Mouse (Mus musculus) layer of hippocampus, adult 18-20 months (tissue): Measurements from ENCODE around the gene Fam222b. TPM values are rescaled to one million over a fixed set of nuclear protein-coding genes. Genes with fewer than 3 reads are reported as not detected.
"Not testable (repeated sequence)": the region's sequence is repeated elsewhere in the genome, so short reads cannot be mapped to it uniquely, and the experiment has no call there.

Experiments
- DNase-seq, 2 experiments: peaks; one replicate each; pipeline ENCODE4 v3.0.0; 2022; ENCODE audit warnings: low spot score in 2 of 2
- total RNA-seq, 2 experiments: library from RNA; stranded (reverse); gene quantifications; 2 replicates each; pipeline ENCODE4 v1.2.3; 2021

The Fam222b gene
- total RNA-seq, 2 experiments from 2014 or later = 29.7 to 30.5 TPM

DNA sequence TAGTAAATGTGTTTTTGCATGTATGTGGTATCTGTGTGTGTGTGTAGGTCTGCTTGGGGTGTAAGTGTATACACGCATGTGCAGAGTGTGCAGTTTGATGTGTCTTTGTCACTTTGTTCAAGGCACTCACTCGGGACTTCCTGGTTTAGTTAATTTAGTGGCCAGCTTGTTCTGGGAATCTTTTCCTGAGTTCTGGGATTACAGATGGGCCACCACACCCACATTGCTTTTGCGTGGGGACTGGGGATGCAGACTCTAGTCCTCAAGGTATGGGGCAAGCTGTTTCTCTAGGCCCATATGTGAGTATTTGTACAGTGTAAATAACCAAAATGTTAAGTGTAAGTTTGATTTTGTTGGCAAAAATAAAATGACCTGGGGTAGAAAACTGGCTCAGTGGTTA is 39.9 kb downstream of the Fam222b start:
- DNase-seq = peak; percentile 42 to 70

DNA sequence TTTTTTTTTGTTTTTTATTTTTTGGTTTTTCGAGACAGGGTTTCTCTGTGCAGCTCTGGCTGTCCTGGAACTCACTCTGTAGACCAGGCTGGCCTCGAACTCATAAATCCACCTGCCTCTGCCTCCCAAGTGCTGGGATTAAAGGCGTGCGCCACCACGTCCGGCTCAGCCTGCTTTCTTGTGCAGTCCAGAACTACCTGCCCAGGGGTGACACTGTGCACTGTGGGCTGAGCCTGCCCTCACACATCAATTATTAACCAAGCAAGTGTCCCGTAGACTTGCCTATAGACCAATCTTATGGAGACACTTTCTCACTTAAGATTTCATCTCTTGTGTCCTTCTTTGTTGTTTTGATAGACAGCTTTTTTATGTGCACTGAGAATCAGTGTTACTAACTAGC is 40.9 kb downstream of the Fam222b start:
- DNase-seq = not testable (repeated sequence)

GRCm38 (mm10) chr11:78136132-78136531 is 41.7 kb downstream of the Fam222b start:
- DNase-seq = no peak

DNA sequence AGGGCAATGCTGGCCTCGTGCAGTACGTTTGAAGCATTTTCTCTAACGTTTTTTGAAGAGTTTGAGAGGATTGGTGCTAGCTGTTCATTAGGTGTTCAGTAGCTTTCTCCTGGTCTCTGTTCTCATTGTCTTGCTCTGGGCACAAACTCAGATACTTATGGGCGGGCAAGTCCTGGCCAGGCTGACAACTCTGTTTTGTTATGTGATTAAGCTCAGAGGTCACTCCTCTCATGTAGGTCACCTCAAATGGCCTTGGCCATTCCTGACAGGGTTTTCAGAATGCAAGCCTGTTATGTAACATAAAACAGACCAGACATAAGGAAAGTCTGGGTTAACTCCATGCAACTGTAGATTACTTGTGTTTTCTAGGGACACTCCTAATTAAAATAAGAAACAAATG is 43.1 kb downstream of the Fam222b start:
- no peak for DNase-seq

DNA sequence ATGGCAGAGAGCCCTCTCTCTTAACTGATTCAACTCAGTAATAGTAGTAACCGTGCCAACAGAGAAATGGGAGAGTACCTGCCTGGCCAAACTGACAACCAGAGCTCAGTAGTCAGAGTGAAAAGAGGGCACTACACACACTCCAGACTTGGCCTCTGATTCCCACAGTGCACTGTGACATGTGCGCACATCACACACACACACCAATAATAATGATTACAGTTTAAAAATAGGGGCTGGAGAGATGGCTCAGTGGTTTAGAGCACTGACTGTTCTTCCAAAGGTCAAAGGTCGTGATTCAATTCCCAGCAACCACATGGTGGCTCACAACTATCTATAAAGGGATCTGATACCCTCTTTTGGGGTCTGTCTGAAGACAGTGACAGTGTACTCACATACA is 43.6 kb downstream of the Fam222b start:
- no peak for DNase-seq

DNA sequence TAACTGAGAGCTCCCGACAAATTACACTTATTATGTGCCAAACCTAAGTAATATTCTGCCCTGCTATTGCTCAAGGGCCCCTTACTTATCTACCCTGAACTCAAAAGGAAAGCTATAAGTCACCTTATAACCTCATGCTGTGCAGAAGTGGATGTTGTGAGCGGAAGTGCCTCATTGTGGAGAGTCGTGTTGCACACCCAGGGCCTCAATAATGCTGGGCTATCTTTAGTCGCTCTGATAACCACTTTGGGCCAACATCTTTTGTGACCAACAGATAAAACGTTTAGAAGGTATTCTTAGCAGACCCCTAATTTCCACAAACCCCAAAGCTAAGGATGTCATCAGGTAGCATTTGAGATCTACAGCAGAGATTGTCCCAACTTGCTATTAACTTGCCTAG is 46.2 kb downstream of the Fam222b start:
- no peak for DNase-seq

GRCm38 (mm10) chr11:78143520-78143919 is 49.1 kb downstream of the Fam222b start:
- no peak for DNase-seq

- no peak for DNase-seq
Observed at GRCm38 (mm10) chr11:78146168-78146567, 51.7 kb downstream of the Fam222b start.

DNA sequence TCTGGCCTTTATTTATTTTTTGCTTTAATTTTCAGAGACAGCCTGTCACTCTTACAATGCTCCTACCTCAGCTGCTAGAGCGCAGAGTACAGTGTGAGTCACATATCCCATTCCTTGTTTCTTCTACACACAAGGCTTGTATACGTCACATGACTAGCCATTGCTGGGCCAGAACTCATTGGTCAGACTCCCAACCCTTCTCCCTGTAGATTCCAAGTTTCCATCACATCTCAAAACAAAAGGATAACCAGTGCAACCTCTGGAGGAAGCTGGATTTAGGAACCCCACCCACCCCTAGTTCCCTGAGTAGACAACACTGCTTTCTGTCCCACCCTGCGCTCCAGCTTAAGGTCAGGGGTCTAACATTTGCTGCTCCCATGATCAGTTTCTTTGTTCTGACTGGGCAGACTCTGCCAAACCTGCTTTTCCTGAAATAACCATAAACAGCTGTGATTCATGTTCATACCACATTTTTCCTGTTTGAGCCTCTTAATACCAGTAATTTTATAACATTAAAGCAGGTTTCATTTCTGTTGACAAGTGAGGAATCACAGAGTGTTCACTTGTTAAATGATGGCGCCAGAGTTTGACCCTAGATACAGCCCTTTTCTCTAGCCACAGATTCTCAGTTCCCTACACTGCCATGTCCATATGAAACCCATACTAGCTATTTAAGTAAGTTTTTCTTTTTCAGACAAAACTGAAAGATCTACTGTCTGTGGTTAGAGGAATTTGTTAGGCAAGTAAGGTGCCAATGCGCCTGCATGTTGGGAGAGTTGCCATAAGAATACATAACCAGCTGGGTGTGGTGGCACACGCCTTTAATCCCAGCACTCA is 52.5 kb downstream of the Fam222b start:
- no peak for DNase-seq

- DNase-seq = no peak
Observed at GRCm38 (mm10) chr11:78151161-78151560, 56.7 kb downstream of the Fam222b start.

DNA sequence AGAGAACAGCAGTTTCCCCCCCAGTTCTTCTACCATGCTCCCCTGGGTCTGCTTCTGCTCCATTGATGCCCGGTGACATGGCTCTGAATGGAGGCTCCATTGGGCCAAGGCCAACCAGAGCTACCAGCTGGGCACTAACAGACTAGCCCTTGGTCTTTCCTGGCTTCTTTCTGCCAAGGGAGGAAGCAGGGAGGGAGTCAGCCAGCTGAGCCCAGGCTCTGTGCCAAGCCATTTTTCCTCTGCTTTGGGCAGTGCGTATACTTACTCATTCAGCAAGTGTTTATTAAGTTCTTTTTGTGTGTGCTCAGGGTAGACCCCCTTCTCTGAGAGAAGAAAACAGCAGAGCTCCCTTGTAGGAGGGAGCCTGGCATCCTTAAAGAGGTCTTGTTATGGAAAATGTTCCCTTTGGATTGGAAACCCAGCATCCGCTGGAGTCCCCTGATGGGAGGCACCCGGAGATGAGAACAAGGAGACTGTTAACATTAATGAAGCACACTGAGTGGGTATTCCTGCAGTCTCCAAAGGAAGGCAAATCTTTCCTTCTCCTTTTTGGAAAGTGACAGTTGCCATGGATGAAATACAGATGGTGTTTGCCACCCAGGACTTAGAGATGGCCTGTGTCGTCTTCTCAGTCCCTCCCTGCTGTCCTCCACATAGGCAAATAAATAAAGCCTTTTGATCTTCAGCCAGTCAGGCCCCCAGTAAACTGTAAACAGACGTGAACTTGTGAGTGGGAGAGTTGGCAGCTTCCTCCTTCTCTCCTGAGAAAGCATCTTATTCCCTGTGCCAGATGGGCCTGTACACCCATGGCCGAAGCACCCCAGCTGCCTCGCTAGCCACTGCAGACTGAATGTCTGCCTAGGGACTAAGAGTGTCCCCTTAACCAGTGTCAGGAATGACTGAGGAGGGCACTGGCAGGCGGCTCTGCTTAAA is 58.1 kb downstream of the Fam222b start:
- peak; percentile 69 to 88 for DNase-seq

DNA sequence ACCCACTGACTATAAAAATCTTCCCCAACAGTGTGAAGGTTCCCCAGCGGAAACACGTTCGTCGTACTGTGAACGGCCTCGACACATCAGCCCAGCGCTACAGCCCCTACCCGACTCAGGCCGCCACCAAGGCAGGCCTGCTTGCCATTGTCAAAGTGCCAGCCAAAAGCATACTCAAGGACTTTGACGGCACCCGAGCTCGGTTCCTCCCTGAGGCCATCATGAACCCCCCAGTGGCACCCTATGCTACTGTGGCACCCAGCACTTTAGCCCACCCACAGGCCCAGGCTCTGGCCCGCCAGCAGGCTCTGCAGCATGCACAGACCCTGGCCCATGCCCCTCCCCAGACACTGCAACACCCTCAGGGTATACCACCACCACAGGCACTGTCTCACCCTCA is 59.3 kb downstream of the Fam222b start:
- DNase-seq = no peak

GRCm38 (mm10) chr11:78155674-78156073 is 61.2 kb downstream of the Fam222b start:
- DNase-seq = no peak

DNA sequence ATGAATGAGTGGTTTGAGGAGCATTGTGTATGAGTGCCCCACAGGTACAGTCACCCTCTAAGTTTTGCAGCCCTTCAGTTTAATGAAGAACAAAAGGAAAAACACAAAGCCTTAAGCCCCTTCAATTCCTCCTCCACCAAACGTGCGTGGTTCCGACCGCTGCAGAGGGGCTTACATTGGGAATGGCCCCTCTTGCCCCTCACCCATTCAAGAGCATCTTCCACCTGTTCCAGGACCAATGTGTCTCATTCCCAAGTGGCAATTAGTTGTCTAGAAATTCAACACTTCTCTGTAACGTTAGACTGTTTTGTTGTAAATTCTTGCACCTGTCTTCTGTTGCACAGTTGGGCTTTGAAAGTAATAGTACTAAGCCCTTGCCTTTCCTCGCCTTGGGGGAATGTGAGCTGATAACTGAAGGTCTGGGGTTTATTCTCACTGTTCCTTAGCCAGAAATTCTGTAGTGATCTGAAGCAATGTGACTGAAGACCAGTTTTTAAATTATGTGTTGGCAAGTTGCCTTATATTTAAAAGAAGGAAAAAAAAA is 61.8 kb downstream of the Fam222b start:
- DNase-seq = no peak

- peak; percentile 61 to 91 for DNase-seq
Observed at GRCm38 (mm10) chr11:78159096-78159495, 64.6 kb downstream of the Fam222b start.

DNA sequence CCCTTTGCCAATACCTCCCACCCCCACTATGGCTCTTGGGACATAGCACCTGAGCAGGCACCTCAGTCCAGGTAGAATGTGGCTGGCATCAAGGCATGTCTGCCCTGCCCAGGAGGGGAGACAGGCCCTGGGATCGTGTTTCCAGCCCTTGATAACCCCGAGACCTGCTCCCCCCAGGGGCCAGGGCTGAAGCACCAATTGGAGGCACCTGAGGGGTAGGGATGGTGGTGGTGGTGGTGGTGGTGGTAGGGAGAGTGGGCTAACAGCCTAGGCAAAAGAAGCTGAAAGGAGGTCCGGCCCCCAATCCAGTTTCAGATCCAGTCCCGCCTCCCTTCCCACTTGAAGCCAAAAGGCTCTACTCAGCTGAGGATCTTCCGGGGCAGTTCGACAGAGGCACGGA is 65.1 kb downstream of the Fam222b start:
- no peak for DNase-seq

- no peak for DNase-seq
Observed at GRCm38 (mm10) chr11:78160171-78160570, 65.7 kb downstream of the Fam222b start.

GRCm38 (mm10) chr11:78160675-78161074 is 66.2 kb downstream of the Fam222b start:
- no peak for DNase-seq

GRCm38 (mm10) chr11:78161169-78161568 is 66.7 kb downstream of the Fam222b start:
- no peak for DNase-seq

DNA sequence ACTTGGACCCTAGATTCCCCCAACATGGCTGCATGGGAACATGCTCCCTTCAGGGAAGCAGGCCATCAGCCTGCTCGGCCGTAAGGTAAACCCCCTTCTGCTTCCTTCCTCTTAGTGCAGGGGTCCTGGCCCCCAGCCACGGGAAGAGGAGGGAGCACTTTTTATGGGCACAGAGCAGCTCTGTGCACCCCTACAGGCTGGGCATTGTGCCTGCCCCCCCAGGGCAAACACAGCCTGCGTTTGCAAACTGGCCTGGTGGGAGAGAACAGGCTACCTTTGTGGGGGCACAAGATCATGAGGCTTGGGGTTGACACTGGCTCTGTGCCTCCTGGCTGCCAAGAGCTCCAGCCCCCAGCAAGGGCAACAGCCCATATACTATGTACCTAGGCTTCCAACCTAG is 67.5 kb downstream of the Fam222b start:
- no peak for DNase-seq

DNA sequence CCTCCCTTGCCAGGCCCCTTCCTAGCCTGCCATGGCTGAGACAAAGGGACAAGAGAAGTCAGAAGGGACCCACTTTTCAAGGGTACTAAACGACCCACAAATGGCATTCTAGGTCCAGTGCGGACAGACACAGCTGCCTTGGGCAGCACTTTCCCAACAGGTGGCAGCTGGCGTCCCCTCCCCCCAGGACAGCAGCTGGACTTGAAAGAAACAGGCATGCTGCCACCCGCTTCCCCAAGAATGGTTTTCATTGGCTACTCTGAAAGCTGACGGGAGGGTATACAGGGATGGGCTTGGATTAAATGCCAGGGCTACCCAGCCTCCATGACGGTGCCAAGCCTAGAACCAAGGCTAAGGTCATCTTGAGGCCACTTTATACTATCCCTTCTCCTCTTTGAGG is 68.0 kb downstream of the Fam222b start:
- DNase-seq = no peak

DNA sequence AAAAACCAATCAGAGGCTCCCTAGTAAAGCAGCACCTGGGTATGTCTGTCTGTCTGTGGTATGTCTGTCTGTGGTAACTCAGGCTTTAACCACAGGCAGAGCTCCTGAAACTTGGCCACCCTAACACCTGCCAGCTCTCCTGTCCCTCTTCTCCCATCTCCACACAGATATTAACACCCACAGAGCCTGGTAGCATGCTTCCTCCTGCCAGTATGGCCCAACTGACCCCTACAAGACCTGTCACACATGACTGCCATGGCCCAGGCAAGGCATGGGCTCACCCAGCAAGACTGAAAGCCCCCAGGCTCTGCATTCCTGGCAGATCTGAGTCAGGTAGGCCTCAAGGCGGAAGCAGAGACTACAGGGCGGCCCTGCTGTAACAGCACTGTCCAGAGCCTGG is 68.6 kb downstream of the Fam222b start:
- no peak for DNase-seq
